Mouse (Mus musculus) CH12.LX (cell line): ENCODE measurements at regions not wholly inside any gene's neighbourhood (a gene's known extent, or its start where the extent isn't known, plus 50 kb on each side); places are given as distances from the start of the nearest gene placed in this dataset.

Experiments used
- DNase-seq: peaks from one replicate; pipeline ENCODE4 v3.0.0-alpha.2; 2013; ENCODE audit errors: extremely low read depth
- H3K27ac ChIP-seq: 2 replicates; pipeline ENCODE4 v1.5.1; 2012; ENCODE audit warnings: low read depth, mild to moderate bottlenecking, control low read depth, moderate library complexity; ENCODE audit not compliant: insufficient read depth
- H3K27me3 ChIP-seq: replicated peaks from 2 replicates; pipeline ENCODE3; 2012; ENCODE audit warnings: inconsistent platforms
- H3K36me3 ChIP-seq, 2 experiments: replicated peaks in 1 of 2; 2 replicates each; pipeline versions ENCODE3 to v1.6.1; 2012; ENCODE audit warnings: inconsistent platforms in 1 of 2, low read length in 1 of 2, mild to moderate bottlenecking in 1 of 2, mixed read lengths in 1 of 2, moderate library complexity in 1 of 2; ENCODE audit not compliant: control insufficient read depth in 1 of 2, insufficient read depth in 1 of 2
- H3K4me1 ChIP-seq, 2 experiments: 2 replicates each; pipeline ENCODE4 v1.6.1; 2012; ENCODE audit warnings: inconsistent platforms in 1 of 2, moderate library complexity in 1 of 2; ENCODE audit not compliant: insufficient read depth in 2 of 2, control insufficient read depth in 1 of 2
- H3K4me2 ChIP-seq: 2 replicates; pipeline ENCODE4 v1.6.1; 2012; ENCODE audit warnings: low read depth, mild to moderate bottlenecking, control low read depth; ENCODE audit not compliant: poor library complexity, insufficient read depth, severe bottlenecking
- H3K4me3 ChIP-seq, 3 experiments: fragments of 150-350 bp in 1 of 3; sonication (generic) in 1 of 3; replicated peaks in 1 of 3; 2 replicates each; pipeline versions ENCODE3 to v1.5.1; 2011 to 2012; ENCODE audit warnings: low read depth in 2 of 3, low read length in 2 of 3, mild to moderate bottlenecking in 2 of 3, moderate library complexity in 2 of 3, control low read depth in 1 of 3, improper control_type of control experiment in 1 of 3, inconsistent platforms in 1 of 3, mixed read lengths in 1 of 3; ENCODE audit not compliant: poor library complexity in 1 of 3
- H3K79me2 ChIP-seq: replicated peaks from 2 replicates; pipeline ENCODE4 v1.6.1; 2012; ENCODE audit warnings: mild to moderate bottlenecking, moderate library complexity; ENCODE audit not compliant: control insufficient read depth, poor library complexity, insufficient read depth, severe bottlenecking; ENCODE audit errors: extremely low read depth
- H3K9ac ChIP-seq: 2 replicates; pipeline ENCODE4 v1.6.1; 2012; ENCODE audit warnings: low read depth, mild to moderate bottlenecking, control low read depth, moderate library complexity; ENCODE audit not compliant: insufficient read depth
- H3K9me3 ChIP-seq: replicated peaks from 2 replicates; pipeline ENCODE3; 2012; ENCODE audit warnings: low read length, inconsistent platforms, mixed read lengths
- CHD1 ChIP-seq: IDR thresholded peaks from 2 replicates; pipeline ENCODE4 v1.6.1; 2012; ENCODE audit warnings: low read depth, low read length, improper control_type of control experiment, inconsistent platforms
- CHD2 ChIP-seq: IDR thresholded peaks from 2 replicates; pipeline ENCODE4 v1.6.1; 2011; ENCODE audit warnings: low read length, improper control_type of control experiment
- CTCF ChIP-seq, 2 experiments: IDR thresholded peaks in 1 of 2; conservative IDR thresholded peaks in 1 of 2; 2 replicates each; pipeline ENCODE4 v1.5.1; 2011 to 2012; ENCODE audit warnings: low read depth in 2 of 2, low read length in 2 of 2, improper control_type of control experiment in 1 of 2, inconsistent platforms in 1 of 2, mild to moderate bottlenecking in 1 of 2, moderate library complexity in 1 of 2
- E2F4 ChIP-seq: IDR thresholded peaks from 2 replicates; pipeline ENCODE4 v1.6.1; 2011; ENCODE audit warnings: low read depth, low read length, improper control_type of control experiment; ENCODE audit not compliant: insufficient replicate concordance
- ELF1 ChIP-seq: IDR thresholded peaks from 2 replicates; pipeline ENCODE4 v1.6.1; 2014; ENCODE audit warnings: low read depth, mild to moderate bottlenecking, inconsistent platforms, low read length, improper control_type of control experiment
- EP300 ChIP-seq: IDR thresholded peaks from 2 replicates; pipeline ENCODE4 v1.6.1; 2011; ENCODE audit warnings: low read length, improper control_type of control experiment
- ETS1 ChIP-seq: conservative IDR thresholded peaks from 2 replicates; pipeline ENCODE4 v1.6.1; 2012; ENCODE audit warnings: low read depth, mild to moderate bottlenecking, inconsistent platforms, low read length, improper control_type of control experiment, moderate library complexity
- GABPA ChIP-seq: IDR thresholded peaks from 2 replicates; pipeline ENCODE4 v1.6.1; 2012; ENCODE audit warnings: low read depth, low read length, improper control_type of control experiment, inconsistent platforms; ENCODE audit not compliant: insufficient replicate concordance
- HCFC1 ChIP-seq: IDR thresholded peaks from 2 replicates; pipeline ENCODE4 v1.6.1; 2012; ENCODE audit warnings: low read depth, mild to moderate bottlenecking, inconsistent platforms, low read length, improper control_type of control experiment
- JUND ChIP-seq: conservative IDR thresholded peaks from 2 replicates; pipeline ENCODE4 v1.6.1; 2011; ENCODE audit warnings: low read depth, low read length, improper control_type of control experiment
- MAFK ChIP-seq: IDR thresholded peaks from 2 replicates; pipeline ENCODE4 v1.6.1; 2011; ENCODE audit warnings: low read length, improper control_type of control experiment; ENCODE audit not compliant: insufficient replicate concordance
- MEF2A ChIP-seq: IDR thresholded peaks from 2 replicates; pipeline ENCODE4 v1.6.1; 2014; ENCODE audit warnings: low read depth, mild to moderate bottlenecking, inconsistent platforms, low read length, improper control_type of control experiment, borderline replicate concordance
- MXI1 ChIP-seq: IDR thresholded peaks from 2 replicates; pipeline ENCODE4 v1.6.1; 2011; ENCODE audit warnings: mild to moderate bottlenecking, low read depth, low read length, improper control_type of control experiment
- PAX5 ChIP-seq: IDR thresholded peaks from 2 replicates; pipeline ENCODE4 v1.6.1; 2012; ENCODE audit warnings: low read length, inconsistent platforms, mixed read lengths
- POLR2AphosphoS2 ChIP-seq: IDR thresholded peaks from 2 replicates; pipeline ENCODE4 v1.6.1; 2011; ENCODE audit warnings: low read depth, low read length, improper control_type of control experiment
- RAD21 ChIP-seq: IDR thresholded peaks from 2 replicates; pipeline ENCODE4 v1.6.1; 2011; ENCODE audit warnings: low read depth, mild to moderate bottlenecking, low read length, improper control_type of control experiment, moderate library complexity
- SIN3A ChIP-seq: IDR thresholded peaks from 2 replicates; pipeline ENCODE4 v1.6.1; 2012; ENCODE audit warnings: low read length, improper control_type of control experiment, inconsistent platforms
- SMC3 ChIP-seq: IDR thresholded peaks from 2 replicates; pipeline ENCODE4 v1.6.1; 2011; ENCODE audit warnings: low read depth, low read length, improper control_type of control experiment
- TBP ChIP-seq: conservative IDR thresholded peaks from 2 replicates; pipeline ENCODE4 v1.6.1; 2011; ENCODE audit warnings: low read depth, low read length, improper control_type of control experiment
- TCF12 ChIP-seq: IDR thresholded peaks from 2 replicates; pipeline ENCODE4 v1.6.1; 2014; ENCODE audit warnings: low read depth, mild to moderate bottlenecking, inconsistent platforms, low read length, improper control_type of control experiment
- USF1 ChIP-seq: IDR thresholded peaks from 2 replicates; pipeline ENCODE4 v1.6.1; 2014; ENCODE audit warnings: low read depth, mild to moderate bottlenecking, inconsistent platforms, low read length, improper control_type of control experiment
- USF2 ChIP-seq: conservative IDR thresholded peaks from 2 replicates; pipeline ENCODE4 v1.6.1; 2011; ENCODE audit warnings: low read depth, low read length, improper control_type of control experiment
- ZC3H11A ChIP-seq: IDR thresholded peaks from 2 replicates; pipeline ENCODE4 v1.6.1; 2012; ENCODE audit warnings: low read depth, mild to moderate bottlenecking, inconsistent platforms, low read length, improper control_type of control experiment
- ZNF384 ChIP-seq: IDR thresholded peaks from 2 replicates; pipeline ENCODE4 v1.6.1; 2012; ENCODE audit warnings: low read depth, low read length, improper control_type of control experiment, inconsistent platforms
- dilution Hi-C: fragments of 300-500 bp; cut with MboI; formaldehyde crosslinking; loops from 2 replicates; pipeline ENCODE4 v1.14.3; 2020; ENCODE audit warnings: low sequenced_read_pairs; ENCODE audit not compliant: extremely low pct_unique_long_range_greater_than_20kb, extremely low pct_ligation_motif_present
- in situ Hi-C: fragments of 300-500 bp; cut with MboI; formaldehyde crosslinking; loops from 3 replicates; pipeline ENCODE4 v1.14.3; 2019; ENCODE audit warnings: low sequenced_read_pairs, low pct_ligation_motif_present, low pct_unique_long_range_greater_than_20kb, mixed read lengths

DNA sequence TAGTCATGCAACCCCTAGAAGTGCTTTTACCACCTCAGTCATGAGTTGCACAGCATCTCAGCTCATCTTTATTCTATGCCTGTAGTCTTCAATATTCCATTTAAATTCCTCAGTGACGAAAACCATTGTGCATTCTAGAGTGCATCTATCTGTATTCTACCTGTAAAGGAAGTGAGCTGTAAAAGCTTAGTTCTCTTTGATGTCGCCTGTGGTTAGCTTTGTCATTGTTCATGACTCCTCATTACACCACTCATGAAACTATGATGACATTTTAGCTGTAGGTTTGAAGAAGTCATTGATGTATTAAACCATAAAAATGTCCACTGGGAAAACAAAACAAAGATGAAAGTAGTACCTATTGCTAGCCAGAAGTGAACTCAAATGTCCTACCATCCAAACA is 911.3 kb downstream of the Diaph3 start:
- no peak for DNase-seq
- dilution Hi-C loops (no loop called here), in situ Hi-C loops (no loop called here)
- Histone ChIP-seq H3K9me3 (peaks cover 7% of the 10 kb centered on the region), H3K27me3 (no peaks in the 10 kb centered on the region), H3K79me2 (no peaks in the 10 kb centered on the region), H3K4me3 (no peak overlapping the region), H3K4me1 (no peaks in the 10 kb centered on the region), H3K9ac (no peak overlapping the region), H3K27ac (no peak overlapping the region), H3K4me2 (no peak overlapping the region), H3K36me3 (no peaks in the 10 kb centered on the region)
- TF ChIP-seq PAX5 (no peak), MEF2A (no peak), ETS1 (no peak), E2F4 (no peak), MXI1 (no peak)

DNA sequence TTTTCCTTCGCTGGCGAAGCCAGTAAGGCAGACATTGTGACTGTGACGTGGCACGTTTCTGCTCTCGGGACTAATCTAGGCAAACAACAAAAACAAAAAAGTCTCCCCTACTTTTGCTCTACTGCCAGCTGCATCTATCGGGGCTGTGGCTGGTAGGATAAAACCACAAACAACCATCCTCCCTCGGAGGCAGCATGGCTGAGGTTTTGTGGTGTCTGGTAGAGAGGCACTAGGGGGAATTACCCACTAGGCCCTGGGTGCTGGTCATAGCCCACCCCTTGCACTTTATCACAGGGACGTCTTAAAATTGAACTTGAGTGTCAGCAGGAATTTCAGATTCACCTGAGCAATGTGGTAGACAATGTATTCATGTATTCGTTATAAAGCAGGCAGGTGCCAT is 925.3 kb downstream of the Diaph3 start:
- H3K4me2 ChIP-seq: peak overlapping the region; percentile 2; the same call in 1 of the 2 replicates

DNA sequence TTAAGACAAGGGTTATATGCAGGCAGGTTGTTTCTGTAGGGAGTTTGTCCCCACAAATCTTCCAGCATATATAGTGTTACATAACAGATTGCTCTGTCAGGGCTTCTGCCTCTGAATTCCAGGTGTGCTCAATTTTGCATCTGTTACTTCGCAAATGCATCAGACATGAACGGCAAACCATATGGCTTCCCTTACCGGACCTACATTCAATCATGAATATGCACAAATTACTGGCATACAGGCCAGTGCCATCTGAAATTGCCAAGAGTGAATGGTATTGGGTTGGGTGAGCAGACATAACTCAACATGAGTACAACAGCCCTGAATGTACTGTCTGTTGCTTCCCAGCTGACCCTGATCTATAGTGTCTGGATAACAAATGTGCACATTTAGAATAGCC is 929.4 kb downstream of the Diaph3 start:
- no peaks in the 10 kb centered on the region for H3K4me1 ChIP-seq
- no peak overlapping the region for H3K27ac ChIP-seq
- dilution Hi-C loops (no loop called here), in situ Hi-C loops (no loop called here)
- no peaks in the 10 kb centered on the region for H3K36me3 ChIP-seq
- H3K27me3 ChIP-seq: no peaks in the 10 kb centered on the region
- TF ChIP-seq CTCF (conservative IDR thresholded peaks at IDR 0.05 in 1 of 2, IDR thresholded peaks at IDR 0.05 in 1 of 2; ENCODE audit: low read depth in 2 of 2, low read length in 2 of 2) (no peak), USF2 (no peak), POLR2AphosphoS2 (no peak), ELF1 (no peak), RAD21 (no peak), MXI1 (no peak), SIN3A (no peak), CHD2 (no peak), E2F4 (no peak)
- no peak overlapping the region for H3K4me2 ChIP-seq
- H3K4me3 ChIP-seq: no peak overlapping the region
- H3K79me2 ChIP-seq: no peaks in the 10 kb centered on the region
- peaks cover 10% of the 10 kb centered on the region for H3K9me3 ChIP-seq
- H3K9ac ChIP-seq: no peak overlapping the region
- DNase-seq: no peak

More for the DNA sequence above, 925.3 kb downstream of the Diaph3 start:
- H3K9ac ChIP-seq: no peak overlapping the region
- no peaks in the 10 kb centered on the region for H3K4me1 ChIP-seq
- dilution Hi-C loops (no loop called here), in situ Hi-C loops (no loop called here)
- no peak for DNase-seq
- H3K79me2 ChIP-seq: no peaks in the 10 kb centered on the region
- H3K36me3 ChIP-seq: no peaks in the 10 kb centered on the region
- TF ChIP-seq ETS1: no peak
- no peak for TF ChIP-seq ZC3H11A
- no peak for TF ChIP-seq SMC3
- TF ChIP-seq MXI1: no peak
- TF ChIP-seq TBP: no peak
- TF ChIP-seq MEF2A: no peak
- no peak for TF ChIP-seq ZNF384
- no peak for TF ChIP-seq TCF12
- no peak for TF ChIP-seq MAFK
- TF ChIP-seq POLR2AphosphoS2: no peak
- no peak for TF ChIP-seq SIN3A
- TF ChIP-seq EP300: no peak
- TF ChIP-seq USF1: no peak
- no peak for TF ChIP-seq HCFC1
- TF ChIP-seq CHD1: no peak
- TF ChIP-seq JUND: no peak
- no peak for TF ChIP-seq GABPA
- no peak for TF ChIP-seq RAD21
- no peak for TF ChIP-seq ELF1
- no peak for TF ChIP-seq E2F4
- no peak overlapping the region for H3K27ac ChIP-seq
- no peaks in the 10 kb centered on the region for H3K27me3 ChIP-seq
- peaks cover 12% of the 10 kb centered on the region for H3K9me3 ChIP-seq
- H3K4me3 ChIP-seq: no peak overlapping the region
